In genomic region chr11:20582758-20583157, GRCm38 (mm10) we compare ENCODE assay signal across 17 mouse cellular contexts.
"Had no signal": no experiment of that assay in that cellular context is flagged by ENCODE, and none has a peak within 500 bp of the region (broad histone marks: within the 10 kb centered on the region; RNA-seq: fewer than 3 reads in every experiment).

No protein-coding gene starts in this region.

- H3K4me1 ChIP-seq: midbrain, embryonic 13.5 days; midbrain, embryonic 15.5 days; neural tube, embryonic 12.5 days had no signal

- H3K36me3 ChIP-seq: midbrain, embryonic 13.5 days; midbrain, embryonic 15.5 days; neural tube, embryonic 12.5 days had no signal

- ATAC-seq: midbrain, embryonic 13.5 days; midbrain, embryonic 15.5 days had no signal

- H3K9ac ChIP-seq: lung, embryonic 14.5 days; midbrain, embryonic 13.5 days; midbrain, embryonic 15.5 days; neural tube, embryonic 12.5 days had no signal

- H3K27ac ChIP-seq: macrophage; midbrain, embryonic 13.5 days; midbrain, embryonic 15.5 days; neural tube, embryonic 12.5 days had no signal

- DNase-seq: lung, embryonic 14.5 days; lung, postnatal 14 days; lung, postnatal 36 days; retina, postnatal 1 day; right cerebral cortex, adult 18-20 months; right cerebral cortex, postnatal 25 days; right cerebral cortex, postnatal 4 days; spleen, adult 18-20 months; thymus, adult 2 months; thymus, postnatal 25 days; thymus, postnatal 4 days had no signal

- H3K4me2 ChIP-seq: lung, embryonic 14.5 days; midbrain, embryonic 11.5 days; midbrain, embryonic 13.5 days; midbrain, embryonic 15.5 days; neural tube, embryonic 12.5 days had no signal

- H3K9me3 ChIP-seq: megakaryocyte, embryonic 14.5 days; midbrain, embryonic 13.5 days; midbrain, embryonic 15.5 days; neural tube, embryonic 12.5 days had no signal

- H3K27me3 ChIP-seq: midbrain, embryonic 13.5 days; midbrain, embryonic 15.5 days; neural tube, embryonic 12.5 days had no signal

- H3K4me3 ChIP-seq: megakaryocyte, embryonic 14.5 days; midbrain, embryonic 13.5 days; midbrain, embryonic 15.5 days; neural tube, embryonic 12.5 days had no signal
